Mouse (Mus musculus) MEL (cell line): ENCODE results near the gene Mecom. TPM values are rescaled to one million over a fixed set of nuclear protein-coding genes. Genes with fewer than 3 reads are reported as not detected.

Experiments used
- DNase-seq: peaks from one replicate; pipeline ENCODE4 v3.0.0; 2011; ENCODE audit warnings: low read depth, low spot score
- H3K27ac ChIP-seq: 2 replicates; pipeline ENCODE4 v1.5.1; 2012; ENCODE audit warnings: low read depth, mild to moderate bottlenecking, control low read depth, low read length, moderate library complexity; ENCODE audit not compliant: control insufficient read depth
- H3K27me3 ChIP-seq, 2 experiments: fragments of 150-350 bp in 1 of 2; sonication (generic) in 1 of 2; 2 replicates each; pipeline ENCODE4 v1.6.1; 2012; ENCODE audit warnings: low read length in 2 of 2, mild to moderate bottlenecking in 2 of 2, improper control_type of control experiment in 1 of 2, moderate library complexity in 1 of 2; ENCODE audit not compliant: insufficient read depth in 2 of 2, control insufficient read depth in 1 of 2
- H3K36me3 ChIP-seq, 2 experiments: 2 replicates each; pipeline ENCODE4 v1.6.1; 2012 to 2014; ENCODE audit warnings: low read length in 2 of 2, improper control_type of control experiment in 1 of 2, inconsistent platforms in 1 of 2, mild to moderate bottlenecking in 1 of 2; ENCODE audit not compliant: insufficient read depth in 2 of 2, control insufficient read depth in 1 of 2
- H3K4me1 ChIP-seq, 2 experiments: fragments of 150-350 bp in 1 of 2; sonication (generic) in 1 of 2; 2 replicates each; pipeline ENCODE4 v1.6.1; 2012; ENCODE audit warnings: low read length in 2 of 2, improper control_type of control experiment in 1 of 2, mild to moderate bottlenecking in 1 of 2; ENCODE audit not compliant: insufficient read depth in 2 of 2, control insufficient read depth in 1 of 2
- H3K4me3 ChIP-seq, 2 experiments: fragments of 150-350 bp in 1 of 2; sonication (generic) in 1 of 2; 2 replicates each; pipeline ENCODE4 v1.5.1; 2012; ENCODE audit warnings: low read depth in 2 of 2, low read length in 2 of 2, mild to moderate bottlenecking in 2 of 2, moderate library complexity in 2 of 2, control low read depth in 1 of 2, improper control_type of control experiment in 1 of 2; ENCODE audit not compliant: control insufficient read depth in 1 of 2, insufficient read depth in 1 of 2
- H3K79me2 ChIP-seq: 2 replicates; pipeline ENCODE4 v1.6.1; 2012; ENCODE audit warnings: mild to moderate bottlenecking, low read length, moderate library complexity; ENCODE audit not compliant: control insufficient read depth, poor library complexity, insufficient read depth
- H3K9ac ChIP-seq: 2 replicates; pipeline ENCODE4 v1.6.1; 2012; ENCODE audit warnings: low read depth, mild to moderate bottlenecking, control low read depth, low read length, moderate library complexity; ENCODE audit not compliant: control insufficient read depth, poor library complexity, severe bottlenecking
- H3K9me3 ChIP-seq: fragments of 150-350 bp; sonication (generic); replicated peaks from 2 replicates; pipeline ENCODE4 v1.6.1; 2012; ENCODE audit warnings: mild to moderate bottlenecking, low read length, improper control_type of control experiment, moderate library complexity; ENCODE audit not compliant: insufficient read depth
- CHD1 ChIP-seq: IDR thresholded peaks from 2 replicates; pipeline ENCODE4 v1.6.1; 2012; ENCODE audit warnings: low read depth, mild to moderate bottlenecking, inconsistent platforms, low read length, improper control_type of control experiment
- CTCF ChIP-seq, 3 experiments: IDR thresholded peaks in 2 of 3; conservative IDR thresholded peaks in 1 of 3; 2 replicates each; pipeline ENCODE4 v1.5.1; 2011 to 2012; ENCODE audit warnings: low read length in 3 of 3, low read depth in 2 of 3, mild to moderate bottlenecking in 2 of 3, improper control_type of control experiment in 1 of 3, inconsistent platforms in 1 of 3, mixed read lengths in 1 of 3, moderate library complexity in 1 of 3; ENCODE audit not compliant: control insufficient read depth in 1 of 3, insufficient read depth in 1 of 3, poor library complexity in 1 of 3, severe bottlenecking in 1 of 3
- ELF1 ChIP-seq: IDR thresholded peaks from 2 replicates; pipeline ENCODE4 v1.6.1; 2014; ENCODE audit warnings: low read depth, mild to moderate bottlenecking, inconsistent platforms, low read length, improper control_type of control experiment, moderate library complexity
- EP300 ChIP-seq, 2 experiments: IDR thresholded peaks; 2 replicates each; pipeline ENCODE4 v1.6.1; 2011; ENCODE audit warnings: improper control_type of control experiment in 2 of 2, low read length in 2 of 2, low read depth in 1 of 2, mild to moderate bottlenecking in 1 of 2
- ETS1 ChIP-seq: IDR thresholded peaks from 2 replicates; pipeline ENCODE4 v1.6.1; 2012; ENCODE audit warnings: low read depth, mild to moderate bottlenecking, inconsistent platforms, low read length, improper control_type of control experiment, moderate library complexity
- GABPA ChIP-seq: IDR thresholded peaks from 2 replicates; pipeline ENCODE4 v1.6.1; 2012; ENCODE audit warnings: low read depth, mild to moderate bottlenecking, inconsistent platforms, low read length, improper control_type of control experiment, moderate library complexity
- JUND ChIP-seq: IDR thresholded peaks from 2 replicates; pipeline ENCODE4 v1.6.1; 2011; ENCODE audit warnings: low read depth, mild to moderate bottlenecking, improper control_type of control experiment, low read length
- MXI1 ChIP-seq: IDR thresholded peaks from 2 replicates; pipeline ENCODE4 v1.6.1; 2011; ENCODE audit warnings: mild to moderate bottlenecking, low read depth, low read length, improper control_type of control experiment
- MYB ChIP-seq: IDR thresholded peaks from 2 replicates; pipeline ENCODE4 v1.6.1; 2011; ENCODE audit warnings: mild to moderate bottlenecking, low read depth, low read length, improper control_type of control experiment
- MYC ChIP-seq: IDR thresholded peaks from 2 replicates; pipeline ENCODE4 v1.6.1; 2011; ENCODE audit warnings: low read depth, mild to moderate bottlenecking, low read length, improper control_type of control experiment, moderate library complexity
- NELFE ChIP-seq: IDR thresholded peaks from 2 replicates; pipeline ENCODE4 v1.6.1; 2011; ENCODE audit warnings: low read depth, low read length, improper control_type of control experiment
- NRF1 ChIP-seq: IDR thresholded peaks from 2 replicates; pipeline ENCODE4 v1.6.1; 2014; ENCODE audit warnings: low read depth, mild to moderate bottlenecking, inconsistent platforms, low read length, improper control_type of control experiment, moderate library complexity; ENCODE audit not compliant: poor library complexity, insufficient read depth, severe bottlenecking
- POLR2A ChIP-seq, 2 experiments: IDR thresholded peaks; 2 replicates each; pipeline ENCODE4 v1.6.1; 2011 to 2012; ENCODE audit warnings: low read length in 2 of 2, mild to moderate bottlenecking in 2 of 2, control low read depth in 1 of 2, improper control_type of control experiment in 1 of 2, low read depth in 1 of 2, moderate library complexity in 1 of 2; ENCODE audit not compliant: control insufficient read depth in 1 of 2, insufficient read depth in 1 of 2, poor library complexity in 1 of 2
- POLR2AphosphoS5 ChIP-seq: IDR thresholded peaks from 2 replicates; pipeline ENCODE4 v1.6.1; 2012; ENCODE audit warnings: low read depth, borderline replicate concordance, mild to moderate bottlenecking, inconsistent platforms, low read length, moderate library complexity, mixed read lengths
- RAD21 ChIP-seq: IDR thresholded peaks from 2 replicates; pipeline ENCODE4 v1.6.1; 2011; ENCODE audit warnings: mild to moderate bottlenecking, low read depth, low read length, improper control_type of control experiment
- SIN3A ChIP-seq: IDR thresholded peaks from 2 replicates; pipeline ENCODE4 v1.6.1; 2012; ENCODE audit warnings: low read length, improper control_type of control experiment, inconsistent platforms
- ZC3H11A ChIP-seq: IDR thresholded peaks from 2 replicates; pipeline ENCODE4 v1.6.1; 2012; ENCODE audit warnings: low read depth, mild to moderate bottlenecking, inconsistent platforms, low read length, improper control_type of control experiment
- ZKSCAN1 ChIP-seq: IDR thresholded peaks from 2 replicates; pipeline ENCODE4 v1.6.1; 2012; ENCODE audit warnings: low read depth, mild to moderate bottlenecking, inconsistent platforms, low read length, improper control_type of control experiment, moderate library complexity
- polyA plus RNA-seq, 2 experiments: library from polyadenylated mRNA; stranded (reverse) in 1 of 2; unstranded in 1 of 2; fragments of >175 nt in 1 of 2; fragments of >200 nt in 1 of 2; gene quantifications; 2 replicates each; pipeline versions ENCODE4 v1.2.1 to v1.2.4; 2012; ENCODE audit warnings: low replicate concordance in 2 of 2, low read depth in 1 of 2; ENCODE audit not compliant: insufficient read length in 2 of 2, insufficient read depth in 1 of 2, missing spikeins in 1 of 2
- total RNA-seq: library from RNA; depleted of rRNA; stranded (reverse); fragments of 300-350 nt; gene quantifications from 2 replicates; pipeline ENCODE4 v1.2.3, GENCODE M21; 2012

The Mecom gene
- total and polyA plus RNA-seq, 3 experiments: 0.04 TPM; not detected in 2

- Histone ChIP-seq H3K4me1 (no peaks in the 10 kb centered on the region), H3K9ac (no peak overlapping the region), H3K27me3 (peaks cover 0 to 1% of the 10 kb centered on the region in 2 experiments; a peak in 1 of 4 replicates), H3K79me2 (no peaks in the 10 kb centered on the region), H3K36me3 (no peaks in the 10 kb centered on the region), H3K27ac (no peak overlapping the region), H3K9me3 (no peaks in the 10 kb centered on the region), H3K4me3 (no peak overlapping the region)
- no peak for TF ChIP-seq ZC3H11A
- TF ChIP-seq POLR2AphosphoS5: no peak
- TF ChIP-seq MXI1: no peak
- TF ChIP-seq RAD21: no peak
- TF ChIP-seq ETS1: no peak
- no peak for TF ChIP-seq JUND
- TF ChIP-seq ELF1: no peak
- no peak for TF ChIP-seq EP300 (IDR thresholded peaks at IDR 0.05; ENCODE audit: low read depth in 1 of 2, low read length in 2 of 2)
- no peak for TF ChIP-seq POLR2A (IDR thresholded peaks at IDR 0.05; ENCODE audit: control insufficient read depth in 1 of 2, insufficient read depth in 1 of 2, low read depth in 1 of 2, low read length in 2 of 2, poor library complexity in 1 of 2)
- TF ChIP-seq MYB: no peak
- TF ChIP-seq SIN3A: no peak
- TF ChIP-seq MYC: no peak
- TF ChIP-seq CHD1: no peak
- no peak for TF ChIP-seq CTCF (IDR thresholded peaks at IDR 0.05 in 2 of 3, conservative IDR thresholded peaks at IDR 0.05 in 1 of 3; ENCODE audit: control insufficient read depth in 1 of 3, insufficient read depth in 1 of 3, low read depth in 2 of 3, low read length in 3 of 3, poor library complexity in 1 of 3, severe bottlenecking in 1 of 3)
- TF ChIP-seq ZKSCAN1: no peak
- no peak for TF ChIP-seq NRF1
- TF ChIP-seq GABPA: no peak
- no peak for DNase-seq
Observed at GRCm38 (mm10) chr3:29976580-29976979, 571.2 kb downstream of the Mecom start.

GRCm38 (mm10) chr3:29968433-29968949 is 579.3 kb downstream of the Mecom start:
- Histone ChIP-seq H3K27ac (no peak overlapping the region), H3K9me3 (no peaks in the 10 kb centered on the region), H3K27me3 (no peaks in the 10 kb centered on the region), H3K79me2 (no peaks in the 10 kb centered on the region), H3K36me3 (no peaks in the 10 kb centered on the region), H3K4me1 (no peaks in the 10 kb centered on the region), H3K9ac (no peak overlapping the region), H3K4me3 (no peak overlapping the region)
- no peak for TF ChIP-seq NELFE
- no peak for TF ChIP-seq SIN3A
- no peak for DNase-seq
